ENCODE assay signal across 11 mouse cellular contexts in the genomic region with DNA sequence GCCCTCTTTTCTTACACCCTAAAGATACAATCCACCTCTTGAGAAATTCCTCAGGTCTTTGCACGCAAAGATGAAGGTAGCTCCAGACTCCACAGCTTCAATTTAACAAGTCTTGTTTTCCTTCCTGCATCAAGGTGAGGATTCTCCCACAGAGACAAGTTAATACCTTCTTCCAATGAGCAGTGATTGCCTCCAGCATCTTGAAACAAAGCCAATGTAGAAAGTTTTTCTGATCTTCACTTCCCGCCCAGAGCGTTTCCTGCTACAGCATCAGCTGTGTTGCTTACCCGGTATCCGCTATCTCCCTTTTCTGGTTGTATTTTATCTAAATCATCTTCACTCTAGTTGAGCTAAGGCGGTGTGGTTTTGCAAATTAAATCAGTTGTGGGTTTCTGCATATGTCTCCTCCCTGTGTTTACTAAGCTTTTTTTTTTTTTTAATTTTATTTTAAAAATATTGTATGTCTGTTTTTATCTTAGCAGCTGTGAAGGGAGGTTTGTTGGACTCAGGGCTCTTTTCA. TPM values are rescaled to one million over a fixed set of nuclear protein-coding genes. Genes with fewer than 3 reads are reported as not detected.
A peak's percentile ranks its signal among the peaks of the same experiment; 100 is the strongest.
DNase-seq lines count a peak whose midpoint lies in the region; ATAC-seq and TF ChIP-seq lines count a peak whose summit lies in the region.
"Had no signal": no experiment of that assay in that cellular context is flagged by ENCODE, and none has a peak within 500 bp of the region (broad histone marks: within the 10 kb centered on the region; RNA-seq: fewer than 3 reads in every experiment).

No protein-coding gene starts in this region.

- WGBS in liver, embryonic 12.5 days (ENCODE audit: insufficient replicate concordance): 14% methylated on average over 6 of the region's 6 CpGs
- 78% methylated on average over 6 of the region's 6 CpGs for WGBS in stomach, postnatal 0 days
- 93% methylated on average over 6 of the region's 6 CpGs for WGBS in hindbrain, embryonic 13.5 days

- peak overlapping the region; percentile 50 for H3K4me2 ChIP-seq in liver, embryonic 12.5 days
- H3K4me2 ChIP-seq in stomach, postnatal 0 days (replicated peaks; ENCODE audit: low read depth): peak overlapping the region; percentile 14; the same call in 1 of the 2 replicates
- no peak overlapping the region for H3K4me2 ChIP-seq in hindbrain, embryonic 13.5 days

- peaks cover 9 to 13% of the 10 kb centered on the region in 2 experiments for H3K4me1 ChIP-seq in MEL (ENCODE audit: control insufficient read depth in 1 of 2, insufficient read depth in 2 of 2, low read length in 2 of 2)
- peaks cover 30% of the 10 kb centered on the region; the same call in 1 of the 2 replicates for H3K4me1 ChIP-seq in liver, embryonic 12.5 days
- no peaks in the 10 kb centered on the region for H3K4me1 ChIP-seq in stomach, postnatal 0 days (replicated peaks; ENCODE audit: control insufficient read depth, insufficient read depth)
- H3K4me1 ChIP-seq in hindbrain, embryonic 13.5 days (replicated peaks): no peaks in the 10 kb centered on the region

- peak overlapping the region in 1 of 2 experiments; percentile 25; a peak in 2 of 4 replicates for H3K4me3 ChIP-seq in MEL (ENCODE audit: control insufficient read depth in 1 of 2, insufficient read depth in 1 of 2, low read depth in 2 of 2, low read length in 2 of 2)
- H3K4me3 ChIP-seq in liver, embryonic 12.5 days: peak overlapping the region; percentile 36
- H3K4me3 ChIP-seq in stomach, postnatal 0 days (ENCODE audit: low read depth, low read length): no peak overlapping the region
- no peak overlapping the region for H3K4me3 ChIP-seq in hindbrain, embryonic 13.5 days

- no peaks in the 10 kb centered on the region for H3K79me2 ChIP-seq in MEL (ENCODE audit: control insufficient read depth, insufficient read depth, low read length, poor library complexity)

- peak; percentile 32 to 69; a peak in 3 of 4 replicates for TF ChIP-seq EP300 in MEL (IDR thresholded peaks at IDR 0.05; ENCODE audit: low read depth in 1 of 2, low read length in 2 of 2)
- no peak for TF ChIP-seq EP300 in stomach, postnatal 0 days (optimal IDR thresholded peaks at IDR 0.05)

- peak; percentile 27 for DNase-seq in kidney, adult 9 months
- DNase-seq in kidney, postnatal 36 days: no peak
- DNase-seq in MEL (ENCODE audit: low read depth, low spot score): peak; percentile 45
- DNase-seq in stomach, postnatal 0 days (ENCODE audit: low spot score): no peak
- no peak for DNase-seq in embryo, embryonic 11 days
- DNase-seq: adrenal gland, postnatal 25 days; heart, postnatal 14 days had no signal

- ATAC-seq in liver, embryonic 12.5 days: no peak
- ATAC-seq in stomach, postnatal 0 days (ENCODE audit: low FRiP score, low TSS enrichment): no peak
- no peak for ATAC-seq in erythroblast, adult 5-6 weeks (replicated peaks; ENCODE audit: low FRiP score, poor library complexity, severe bottlenecking)
- no peak for ATAC-seq in hindbrain, embryonic 13.5 days (ENCODE audit: low FRiP score)

- peaks cover 0 to 27% of the 10 kb centered on the region in 2 experiments; a peak in 2 of 4 replicates for H3K36me3 ChIP-seq in MEL (ENCODE audit: control insufficient read depth in 1 of 2, insufficient read depth in 2 of 2, low read length in 2 of 2)
- H3K36me3 ChIP-seq in liver, embryonic 12.5 days: no peaks in the 10 kb centered on the region
- H3K36me3 ChIP-seq in stomach, postnatal 0 days (ENCODE audit: control insufficient read depth, insufficient read depth, low read length): no peaks in the 10 kb centered on the region
- no peaks in the 10 kb centered on the region for H3K36me3 ChIP-seq in hindbrain, embryonic 13.5 days
- H3K36me3 ChIP-seq: G1E had no signal

- no peak for TF ChIP-seq CTCF in MEL (IDR thresholded peaks at IDR 0.05 in 2 of 3, conservative IDR thresholded peaks at IDR 0.05 in 1 of 3; ENCODE audit: control insufficient read depth in 1 of 3, insufficient read depth in 1 of 3, low read depth in 2 of 3, low read length in 3 of 3, poor library complexity in 1 of 3, severe bottlenecking in 1 of 3)
- TF ChIP-seq CTCF in stomach, postnatal 0 days (IDR thresholded peaks at IDR 0.05; ENCODE audit: low read depth): no peak

- no peaks in the 10 kb centered on the region for H3K9me3 ChIP-seq in MEL (replicated peaks; ENCODE audit: insufficient read depth, low read length)
- H3K9me3 ChIP-seq in liver, embryonic 12.5 days (replicated peaks): no peaks in the 10 kb centered on the region
- no peaks in the 10 kb centered on the region for H3K9me3 ChIP-seq in stomach, postnatal 0 days (ENCODE audit: control insufficient read depth, low read length)
- H3K9me3 ChIP-seq in hindbrain, embryonic 13.5 days: no peaks in the 10 kb centered on the region
- H3K9me3 ChIP-seq: G1E had no signal

- H3K27ac ChIP-seq in MEL (ENCODE audit: control insufficient read depth, low read depth, low read length): no peak overlapping the region
- 0 out of 2 replicates have a peak overlapping the region, but pooled peaks have one; percentile 7 for H3K27ac ChIP-seq in liver, embryonic 12.5 days
- H3K27ac ChIP-seq in stomach, postnatal 0 days (replicated peaks): no peak overlapping the region
- no peak overlapping the region for H3K27ac ChIP-seq in hindbrain, embryonic 13.5 days

- TF ChIP-seq RAD21 in MEL (IDR thresholded peaks at IDR 0.05; ENCODE audit: low read depth, low read length): no peak

- TF ChIP-seq POLR2A in MEL (IDR thresholded peaks at IDR 0.05; ENCODE audit: control insufficient read depth in 1 of 2, insufficient read depth in 1 of 2, low read depth in 1 of 2, low read length in 2 of 2, poor library complexity in 1 of 2): no peak

- no peak overlapping the region for H3K9ac ChIP-seq in MEL (ENCODE audit: control insufficient read depth, low read depth, low read length, poor library complexity, severe bottlenecking)
- H3K9ac ChIP-seq in liver, embryonic 12.5 days: no peak overlapping the region
- H3K9ac ChIP-seq in stomach, postnatal 0 days (ENCODE audit: low read length): no peak overlapping the region
- no peak overlapping the region for H3K9ac ChIP-seq in hindbrain, embryonic 13.5 days

- no peaks in the 10 kb centered on the region for H3K27me3 ChIP-seq in MEL (ENCODE audit: control insufficient read depth in 1 of 2, insufficient read depth in 2 of 2, low read length in 2 of 2)
- no peaks in the 10 kb centered on the region for H3K27me3 ChIP-seq in liver, embryonic 12.5 days (replicated peaks)
- H3K27me3 ChIP-seq in stomach, postnatal 0 days (ENCODE audit: control insufficient read depth, insufficient read depth, low read length): no peaks in the 10 kb centered on the region
- H3K27me3 ChIP-seq in hindbrain, embryonic 13.5 days: no peaks in the 10 kb centered on the region

TF ChIP-seq in MEL, 35 proteins besides CTCF, POLR2A, EP300 and RAD21:
- TF ChIP-seq ZNF384 (IDR thresholded peaks at IDR 0.05; ENCODE audit: low read depth, low read length) (peak; percentile 90), ETS1 (IDR thresholded peaks at IDR 0.05; ENCODE audit: low read depth, low read length) (peak; percentile 96), BHLHE40 (IDR thresholded peaks at IDR 0.05; ENCODE audit: borderline replicate concordance, low read depth, low read length) (peak; percentile 66; the same call in 1 of the 2 replicates), MXI1 (IDR thresholded peaks at IDR 0.05; ENCODE audit: low read depth, low read length) (0 out of 2 replicates have a peak, but pooled peaks have one; percentile 48), SIN3A (IDR thresholded peaks at IDR 0.05; ENCODE audit: low read length) (peak; percentile 76), MYC (IDR thresholded peaks at IDR 0.05; ENCODE audit: low read depth, low read length) (0 out of 2 replicates have a peak, but pooled peaks have one; percentile 24), ZKSCAN1 (IDR thresholded peaks at IDR 0.05; ENCODE audit: low read depth, low read length) (peak; percentile 61; the same call in 1 of the 2 replicates), MAFK (IDR thresholded peaks at IDR 0.05; ENCODE audit: borderline replicate concordance, low read depth, low read length) (peak; percentile 59), JUND (IDR thresholded peaks at IDR 0.05; ENCODE audit: low read depth, low read length) (no peak), TAL1 (IDR thresholded peaks at IDR 0.05; ENCODE audit: low read length) (no peak), RCOR1 (IDR thresholded peaks at IDR 0.05; ENCODE audit: low read depth, low read length) (peak; percentile 96), E2F4 (IDR thresholded peaks at IDR 0.05; ENCODE audit: borderline replicate concordance, low read depth, low read length) (0 out of 2 replicates have a peak, but pooled peaks have one; percentile 56), CHD2 (IDR thresholded peaks at IDR 0.05; ENCODE audit: low read length) (no peak), TCF12 (IDR thresholded peaks at IDR 0.05; ENCODE audit: low read depth, low read length) (peak; percentile 55), GATA1 (IDR thresholded peaks at IDR 0.05; ENCODE audit: low read depth, low read length) (peak; percentile 62), MAZ (IDR thresholded peaks at IDR 0.05; ENCODE audit: low read depth, low read length) (no peak)

RNA-seq across cellular contexts. Expression of a gene that starts 21.3 kb away (rescaled TPM):
- 0.07 and 0.12 TPM in 2 replicates for total RNA-seq in MEL (2012; rRNA removed)
- under 1 TPM in 1 of 2 experiments, not detected in 1; 0.19 TPM for polyA plus RNA-seq in MEL (2012; ENCODE audit: insufficient read depth in 1 of 2, insufficient read length in 2 of 2, low read depth in 1 of 2, low replicate concordance in 2 of 2, missing spikeins in 1 of 2)
- 8.1 and 9.3 TPM in 2 replicates for polyA plus RNA-seq in liver, embryonic 12.5 days (2016; fragmentation: Nextera tagmentation; extraction: Ambion mirVana)
- 0.91 and 1.2 TPM in 2 replicates for polyA plus RNA-seq in stomach, postnatal 0 days (2015; fragmentation: Nextera tagmentation; extraction: Ambion mirVana)
- total RNA-seq in erythroblast, adult 5-6 weeks (2015; ENCODE audit: low replicate concordance): 0.63 and 0.96 TPM in 2 replicates
- total RNA-seq in erythroblast, adult 5-6 weeks (2017; ENCODE audit: low replicate concordance): 0.28 and 1.3 TPM in 2 replicates
- 6.6 and 7.2 TPM in 2 replicates for polyA plus RNA-seq in hindbrain, embryonic 13.5 days (2015; fragmentation: Nextera tagmentation; extraction: Ambion mirVana)
- polyA plus RNA-seq: G1E had no signal

Comparison
In these comparisons a context has a peak if more than half of its experiments do, and no peak if none do; other contexts are left out.
1. DNase-seq: peak in kidney, adult 9 months (single experiment) and MEL (single experiment); none in kidney, postnatal 36 days (0 of 2), stomach, postnatal 0 days (single experiment) and embryo, embryonic 11 days (single experiment).